Mouse (Mus musculus) midbrain, embryonic 15.5 days (tissue): ENCODE results near the gene Il25. TPM values are rescaled to one million over a fixed set of nuclear protein-coding genes. Genes with fewer than 3 reads are reported as not detected.
"Not testable (repeated sequence)": the region's sequence is repeated elsewhere in the genome, so short reads cannot be mapped to it uniquely, and the experiment has no call there.

ENCODE experiments used
- ATAC-seq: fragments of 200-750 bp; cut with Nextera tagmentation; replicated peaks from 2 replicates; pipeline ENCODE4 v1.8.0; 2017; ENCODE audit warnings: moderate TSS enrichment
- H3K27ac ChIP-seq: fragments of 300-500 bp; sonication (generic); 2 replicates; pipeline ENCODE4 v1.5.1; 2015; ENCODE audit warnings: mild to moderate bottlenecking, inconsistent platforms
- H3K27me3 ChIP-seq: fragments of 300-500 bp; sonication (generic); replicated peaks from 2 replicates; pipeline ENCODE4 v1.6.1; 2015; ENCODE audit warnings: inconsistent platforms
- H3K36me3 ChIP-seq: fragments of 300-500 bp; sonication (generic); replicated peaks from 2 replicates; pipeline ENCODE4 v1.6.1; 2015; ENCODE audit warnings: inconsistent platforms
- H3K4me1 ChIP-seq: fragments of 300-500 bp; sonication (generic); 2 replicates; pipeline ENCODE4 v1.6.1; 2015; ENCODE audit warnings: inconsistent platforms
- H3K4me2 ChIP-seq: fragments of 300-500 bp; sonication (generic); 2 replicates; pipeline ENCODE4 v1.6.1; 2015; ENCODE audit warnings: inconsistent platforms, mild to moderate bottlenecking, moderate library complexity
- H3K4me3 ChIP-seq: fragments of 300-500 bp; sonication (generic); 2 replicates; pipeline ENCODE4 v1.5.1; 2015; ENCODE audit warnings: mild to moderate bottlenecking, inconsistent platforms
- H3K9ac ChIP-seq: fragments of 300-500 bp; sonication (generic); 2 replicates; pipeline ENCODE4 v1.6.1; 2015; ENCODE audit warnings: mild to moderate bottlenecking, inconsistent platforms
- H3K9me3 ChIP-seq: fragments of 300-500 bp; sonication (generic); 2 replicates; pipeline ENCODE4 v1.6.1; 2016; ENCODE audit warnings: inconsistent platforms
- WGBS: fragments of 180-500 bp; shearing (Covaris S2); methylation state at CpG from one replicate; pipeline ENCODE4 v1.1.7; 2015; ENCODE audit warnings: mixed read lengths; 5-methylcytosine and 5-hydroxymethylcytosine counted together
- polyA plus RNA-seq: library from polyadenylated mRNA; unstranded; fragments of >200 nt; fragmentation: Nextera tagmentation; extraction: Ambion mirVana; gene quantifications from 2 replicates; pipeline ENCODE4 v1.2.1, GENCODE M21; 2015

The Il25 gene
- polyA plus RNA-seq, 1 experiment from 2014 or later, result 0.48 TPM

- Histone ChIP-seq H3K4me3 (no peak overlapping the region), H3K4me2 (no peak overlapping the region), H3K9ac (no peak overlapping the region), H3K27ac (no peak overlapping the region), H3K27me3 (no peaks in the 10 kb centered on the region), H3K36me3 (no peaks in the 10 kb centered on the region), H3K9me3 (no peaks in the 10 kb centered on the region), H3K4me1 (no peaks in the 10 kb centered on the region)
- no peak for ATAC-seq
- WGBS, result 85% methylated on average over 5 of the region's 5 CpGs
Measured at GRCm38 (mm10) chr14:54961487-54961886, 29.0 kb downstream of the Il25 start.

- Histone ChIP-seq H3K9me3 (no peaks in the 10 kb centered on the region), H3K4me3 (no peak overlapping the region), H3K4me1 (no peaks in the 10 kb centered on the region), H3K9ac (no peak overlapping the region), H3K27me3 (no peaks in the 10 kb centered on the region), H3K36me3 (no peaks in the 10 kb centered on the region), H3K4me2 (no peak overlapping the region), H3K27ac (no peak overlapping the region)
- no peak for ATAC-seq
- WGBS, result 90% methylated on average over 7 of the region's 7 CpGs
Measured at GRCm38 (mm10) chr14:54962714-54963113, 30.2 kb downstream of the Il25 start.

GRCm38 (mm10) chr14:54963727-54964126, 31.2 kb downstream of the Il25 start:
- Histone ChIP-seq H3K4me3 (no peak overlapping the region), H3K9me3 (no peaks in the 10 kb centered on the region), H3K4me1 (no peaks in the 10 kb centered on the region), H3K4me2 (no peak overlapping the region), H3K36me3 (no peaks in the 10 kb centered on the region), H3K27me3 (no peaks in the 10 kb centered on the region), H3K27ac (no peak overlapping the region), H3K9ac (no peak overlapping the region)
- 87% methylated on average over 11 of the region's 11 CpGs for WGBS
- no peak for ATAC-seq

- no peak overlapping the region for H3K4me3 ChIP-seq
- WGBS, result 87% methylated on average over 15 of the region's 15 CpGs
- no peaks in the 10 kb centered on the region for H3K4me1 ChIP-seq
- H3K27ac ChIP-seq, result no peak overlapping the region
- H3K9me3 ChIP-seq, result no peaks in the 10 kb centered on the region
- no peak overlapping the region for H3K4me2 ChIP-seq
- no peak for ATAC-seq
- H3K36me3 ChIP-seq, result no peaks in the 10 kb centered on the region
- no peak overlapping the region for H3K9ac ChIP-seq
- H3K27me3 ChIP-seq, result no peaks in the 10 kb centered on the region
Measured at GRCm38 (mm10) chr14:54965044-54965443, 32.5 kb downstream of the Il25 start.

GRCm38 (mm10) chr14:54965631-54966030, 33.1 kb downstream of the Il25 start:
- 79% methylated on average over 6 of the region's 6 CpGs for WGBS

GRCm38 (mm10) chr14:54966320-54966977, 34.0 kb downstream of the Il25 start, which contains the start of gene Myh6:
Myh6 (minus strand) TSS chr14:54966927.
- ATAC-seq, result no peak
- H3K4me1 ChIP-seq, result no peaks in the 10 kb centered on the region
- WGBS, result 75% methylated on average over 7 of the region's 7 CpGs

More at GRCm38 (mm10) chr14:54965631-54966030, 33.1 kb downstream of the Il25 start:
- Histone ChIP-seq H3K4me2 (no peak overlapping the region), H3K9ac (no peak overlapping the region), H3K4me1 (no peaks in the 10 kb centered on the region), H3K27ac (no peak overlapping the region), H3K36me3 (no peaks in the 10 kb centered on the region), H3K4me3 (no peak overlapping the region), H3K9me3 (no peaks in the 10 kb centered on the region), H3K27me3 (no peaks in the 10 kb centered on the region)
- no peak for ATAC-seq

GRCm38 (mm10) chr14:54967874-54968273, 35.4 kb downstream of the Il25 start:
- no peaks in the 10 kb centered on the region for H3K4me1 ChIP-seq
- H3K9ac ChIP-seq, result no peak overlapping the region
- H3K27ac ChIP-seq, result no peak overlapping the region
- H3K4me2 ChIP-seq, result no peak overlapping the region
- no peak overlapping the region for H3K4me3 ChIP-seq
- H3K9me3 ChIP-seq, result no peaks in the 10 kb centered on the region
- 86% methylated on average over 3 of the region's 3 CpGs for WGBS
- no peaks in the 10 kb centered on the region for H3K36me3 ChIP-seq
- ATAC-seq, result no peak
- H3K27me3 ChIP-seq, result no peaks in the 10 kb centered on the region

More at GRCm38 (mm10) chr14:54966320-54966977, 34.0 kb downstream of the Il25 start, which contains the start of gene Myh6:
- Histone ChIP-seq H3K9me3 (no peaks in the 10 kb centered on the region), H3K27me3 (no peaks in the 10 kb centered on the region), H3K27ac (no peak within 1 kb of the TSS), H3K4me2 (no peak within 1 kb of the TSS), H3K36me3 (no peaks in the 10 kb centered on the region), H3K4me3 (no peak within 1 kb of the TSS), H3K9ac (no peak within 1 kb of the TSS)

- ATAC-seq, result no peak
- Histone ChIP-seq H3K27ac (no peak overlapping the region), H3K9me3 (no peaks in the 10 kb centered on the region), H3K4me1 (0 out of 2 replicates have a peak, but pooled peaks cover under 1% of the 10 kb centered on the region), H3K27me3 (no peaks in the 10 kb centered on the region), H3K36me3 (no peaks in the 10 kb centered on the region), H3K4me3 (no peak overlapping the region), H3K4me2 (no peak overlapping the region), H3K9ac (no peak overlapping the region)
Measured at GRCm38 (mm10) chr14:54968344-54968743, 35.8 kb downstream of the Il25 start.

GRCm38 (mm10) chr14:54972786-54973185, 40.3 kb downstream of the Il25 start:
- not testable (repeated sequence) for H3K9me3 ChIP-seq, H3K27me3 ChIP-seq, H3K4me2 ChIP-seq, H3K9ac ChIP-seq, H3K4me3 ChIP-seq, ATAC-seq, H3K27ac ChIP-seq, H3K36me3 ChIP-seq
- H3K4me1 ChIP-seq, result peaks cover 13% of the 10 kb centered on the region
- WGBS, result 92% methylated on average over 11 of the region's 11 CpGs

- H3K4me2 ChIP-seq, result no peak overlapping the region
- H3K27ac ChIP-seq, result peak overlapping the region; percentile 84
- H3K9me3 ChIP-seq, result no peaks in the 10 kb centered on the region
- no peak overlapping the region for H3K9ac ChIP-seq
- WGBS, result 66% methylated on average over 6 of the region's 6 CpGs
- peak; percentile 72 for ATAC-seq
- no peaks in the 10 kb centered on the region for H3K27me3 ChIP-seq
- H3K4me3 ChIP-seq, result no peak overlapping the region
- H3K36me3 ChIP-seq, result no peaks in the 10 kb centered on the region
- H3K4me1 ChIP-seq, result peaks cover 13% of the 10 kb centered on the region
Measured at GRCm38 (mm10) chr14:54974068-54974791, 41.7 kb downstream of the Il25 start.

GRCm38 (mm10) chr14:54976633-54977032, 44.1 kb downstream of the Il25 start, which contains the start of gene Gm17428:
Gm17428 (plus strand) TSS chr14:54976933.
- H3K4me3 ChIP-seq, result no peak within 1 kb of the TSS
- H3K9ac ChIP-seq, result no peak within 1 kb of the TSS
- H3K36me3 ChIP-seq, result no peaks in the 10 kb centered on the region
- 71% methylated on average over 1 of the region's 1 CpGs for WGBS
- H3K9me3 ChIP-seq, result no peaks in the 10 kb centered on the region
- no peak for ATAC-seq
- H3K27me3 ChIP-seq, result no peaks in the 10 kb centered on the region
- no peak within 1 kb of the TSS for H3K4me2 ChIP-seq
- H3K4me1 ChIP-seq, result peaks cover 13% of the 10 kb centered on the region
- no peak within 1 kb of the TSS for H3K27ac ChIP-seq

- no peak overlapping the region for H3K27ac ChIP-seq
- H3K4me2 ChIP-seq, result no peak overlapping the region
- ATAC-seq, result no peak
- peaks cover 10% of the 10 kb centered on the region for H3K4me1 ChIP-seq
- H3K9ac ChIP-seq, result no peak overlapping the region
- 92% methylated on average over 8 of the region's 8 CpGs for WGBS
- H3K4me3 ChIP-seq, result no peak overlapping the region
- H3K27me3 ChIP-seq, result no peaks in the 10 kb centered on the region
- no peaks in the 10 kb centered on the region for H3K36me3 ChIP-seq
- no peaks in the 10 kb centered on the region for H3K9me3 ChIP-seq
Measured at GRCm38 (mm10) chr14:54978664-54979063, 46.2 kb downstream of the Il25 start.

- Histone ChIP-seq H3K4me3 (no peak overlapping the region), H3K36me3 (no peaks in the 10 kb centered on the region), H3K4me1 (no peaks in the 10 kb centered on the region), H3K9me3 (no peaks in the 10 kb centered on the region), H3K9ac (no peak overlapping the region), H3K27me3 (no peaks in the 10 kb centered on the region), H3K27ac (no peak overlapping the region), H3K4me2 (no peak overlapping the region)
- WGBS, result 95% methylated on average over 7 of the region's 7 CpGs
- ATAC-seq, result no peak
Measured at GRCm38 (mm10) chr14:54981934-54982333, 49.4 kb downstream of the Il25 start.
